Mouse (Mus musculus): ENCODE results near the gene Eepd1.

GRCm38 (mm10) chr9:25519193-25519592 is 37.8 kb downstream of the Eepd1 start:
- TF ChIP-seq EP300 (IDR thresholded peaks at IDR 0.05; ENCODE audit: low read depth) (no peak), CTCF (IDR thresholded peaks at IDR 0.05; ENCODE audit: low read depth) (no peak)
